Mouse (Mus musculus) spleen, embryonic (tissue): Measurements from ENCODE around the gene Gm17657.
"Not testable (repeated sequence)": the region's sequence is repeated elsewhere in the genome, so short reads cannot be mapped to it uniquely, and the experiment has no call there.

Experiments
- CTCF ChIA-PET: fragments of 350-600 bp; sonication (Branson Sonifier 250); formaldehyde crosslinking; loops from one replicate; lab custom pipeline; 2022; lab: Charles Lee

Gene Gm17657

DNA sequence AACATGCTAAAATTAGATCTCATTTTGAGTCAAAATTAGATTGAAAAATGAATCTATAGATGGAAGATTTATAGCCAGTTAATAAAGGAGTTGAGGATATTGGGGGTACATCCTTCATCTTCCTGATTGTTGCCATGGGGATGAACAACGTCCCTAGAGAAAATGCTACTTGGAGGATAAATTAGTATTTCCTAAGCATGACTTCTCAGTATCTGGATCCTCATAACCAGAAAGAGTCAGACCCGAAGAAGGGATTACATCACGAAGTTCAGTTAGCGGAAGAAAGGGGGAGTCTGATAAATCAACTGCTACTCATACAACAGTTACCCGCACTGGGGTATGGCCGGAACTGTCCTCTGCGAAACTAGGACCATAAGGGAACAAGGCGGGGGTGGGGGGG lies 444 bp downstream of the Gm17657 start:
- CTCF ChIA-PET, result no interaction called here

DNA sequence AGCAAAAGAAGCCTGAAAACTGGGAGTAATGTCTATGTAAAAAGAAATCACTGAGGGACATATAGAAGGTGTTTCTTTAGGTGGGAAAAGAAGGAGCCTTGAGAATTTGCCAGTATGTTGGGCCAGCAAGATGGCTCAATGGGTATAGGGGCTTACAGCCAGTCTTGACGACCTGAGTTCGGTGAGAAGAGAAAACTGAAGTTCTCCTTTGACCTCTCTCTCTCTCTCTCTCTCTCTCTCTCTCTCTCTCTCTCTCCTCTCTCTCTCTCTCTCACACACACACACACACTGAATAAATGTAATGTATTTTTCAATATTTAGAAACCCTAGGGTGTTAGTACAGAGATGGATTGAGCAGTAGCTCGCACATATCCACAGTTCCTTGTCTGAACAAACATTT lies 944 bp downstream of the Gm17657 start:
- CTCF ChIA-PET, result no interaction called here

DNA sequence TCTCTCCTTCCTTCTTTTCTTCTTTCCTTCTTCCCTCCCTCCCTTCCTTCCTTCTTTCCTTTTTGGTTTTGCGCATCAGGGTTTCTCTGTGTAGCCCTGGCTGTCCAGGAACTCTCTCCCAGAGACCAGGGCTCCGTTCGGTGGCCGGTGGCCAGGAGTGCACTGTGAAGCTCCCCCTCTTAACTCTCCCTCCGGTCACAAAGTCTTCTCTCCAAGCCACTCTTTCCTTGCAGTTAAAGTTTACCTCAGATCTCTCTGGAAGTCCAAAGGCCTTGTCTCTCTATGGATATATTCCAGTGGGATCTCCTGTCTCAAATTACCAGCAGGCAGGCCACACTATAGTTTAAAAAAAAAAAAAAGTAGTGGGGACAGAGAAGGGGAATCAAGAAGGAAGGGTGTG lies 4.2 kb downstream of the Gm17657 start:
- CTCF ChIA-PET, result no interaction called here

DNA sequence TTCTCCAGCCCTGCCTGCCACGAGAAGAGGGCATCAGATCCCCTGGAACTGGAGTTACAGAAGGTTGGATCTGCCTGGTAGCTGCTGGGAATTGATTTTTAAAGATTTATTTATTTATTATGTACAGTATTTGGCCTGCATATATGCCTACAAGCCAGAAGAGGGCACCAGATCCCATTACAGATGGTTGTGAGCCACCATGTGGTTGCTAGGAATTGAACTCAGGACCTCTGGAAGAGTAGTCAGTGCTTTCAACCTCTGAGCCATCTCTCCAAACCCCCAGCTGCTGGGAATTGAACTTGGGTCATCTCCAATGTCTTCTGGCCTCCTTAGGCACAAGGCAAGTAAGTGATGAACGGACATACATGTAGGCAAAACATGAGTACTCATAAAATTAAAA lies 5.4 kb downstream of the Gm17657 start:
- CTCF ChIA-PET, result interaction anchor here (0.6 kb wide), 1 partner anchor 37 kb away, joined by 3 read pairs; no protein-coding TSS in a partner anchor

DNA sequence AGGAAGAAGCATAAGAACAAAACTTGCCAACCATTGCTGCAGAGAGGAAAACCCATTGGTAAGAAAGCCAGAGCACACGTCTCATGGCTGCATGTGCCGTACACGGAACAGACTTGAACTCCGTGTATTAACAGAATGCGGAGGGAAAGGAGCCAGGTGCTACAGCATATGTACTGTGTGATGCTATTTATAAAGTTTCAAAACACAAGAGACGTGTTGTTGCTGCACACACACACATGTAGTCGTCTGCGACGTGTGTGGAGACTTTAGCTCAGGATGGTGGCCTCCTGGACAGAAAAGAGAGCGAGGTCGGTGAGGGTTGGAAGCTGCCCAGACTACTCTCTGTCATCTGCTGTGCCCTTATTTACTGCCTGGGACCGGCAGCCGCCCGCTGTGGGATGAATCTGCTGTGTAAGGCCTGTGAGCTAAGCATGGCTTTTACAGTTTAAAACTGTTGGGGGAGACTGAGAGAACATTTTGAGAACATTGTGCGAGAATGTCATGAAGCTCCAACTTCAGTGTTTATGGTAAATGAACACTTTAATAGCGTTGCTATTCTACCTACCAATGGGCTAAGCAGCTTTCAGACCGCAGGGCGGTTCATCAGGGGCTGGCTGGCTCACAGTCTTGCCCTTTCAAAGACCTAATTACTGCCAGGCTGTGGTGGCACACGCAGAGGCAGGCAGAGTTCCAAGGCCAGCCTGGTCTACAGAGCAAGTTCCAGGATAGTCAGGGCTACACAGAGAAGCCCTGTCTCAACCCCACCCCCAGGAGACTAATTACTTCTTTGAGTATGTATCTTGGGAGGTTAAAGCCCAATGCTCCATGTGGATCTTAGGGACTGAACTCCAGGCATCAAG lies 6.4 kb downstream of the Gm17657 start:
- CTCF ChIA-PET, result no interaction called here

DNA sequence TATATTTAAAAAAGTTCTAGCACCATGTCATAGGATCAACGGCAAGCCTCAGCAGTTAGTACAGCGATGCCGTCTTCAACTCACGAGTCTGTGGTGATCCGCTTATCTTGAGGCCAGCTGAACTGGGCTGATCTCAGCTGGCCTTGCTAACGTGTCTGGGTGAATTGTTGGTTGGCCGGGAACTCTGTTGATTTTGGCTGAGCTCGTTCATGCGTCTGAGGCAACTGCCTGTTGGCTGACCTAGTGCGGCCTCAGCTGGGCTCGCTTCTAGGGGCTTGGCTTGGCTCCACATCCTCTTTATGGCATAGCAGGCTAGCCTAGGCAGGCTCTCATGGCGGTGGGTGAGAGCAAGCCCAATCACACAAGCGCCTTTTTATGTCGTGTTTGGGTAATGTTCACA lies 8.0 kb downstream of the Gm17657 start:
- CTCF ChIA-PET, result no interaction called here

DNA sequence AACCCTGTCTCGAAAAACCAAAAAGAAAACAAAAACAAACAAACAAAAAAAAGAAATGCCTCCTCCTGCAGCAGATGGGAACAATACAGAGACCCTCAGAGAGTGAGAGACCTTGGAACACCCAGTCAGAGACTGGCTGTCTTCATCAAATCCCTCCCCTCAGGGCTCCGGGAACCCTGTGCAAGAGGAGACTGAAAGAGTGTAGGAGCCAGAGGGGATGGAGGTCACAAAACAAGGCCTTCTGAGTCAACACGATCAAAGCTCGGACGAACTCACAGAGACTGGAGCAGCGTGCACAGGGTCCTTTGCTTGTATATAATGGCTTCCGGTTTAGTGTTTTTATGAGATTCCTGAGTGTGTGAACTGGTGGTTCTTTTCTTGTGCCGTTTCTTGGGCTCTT lies 9.0 kb downstream of the Gm17657 start:
- CTCF ChIA-PET, result no interaction called here

DNA sequence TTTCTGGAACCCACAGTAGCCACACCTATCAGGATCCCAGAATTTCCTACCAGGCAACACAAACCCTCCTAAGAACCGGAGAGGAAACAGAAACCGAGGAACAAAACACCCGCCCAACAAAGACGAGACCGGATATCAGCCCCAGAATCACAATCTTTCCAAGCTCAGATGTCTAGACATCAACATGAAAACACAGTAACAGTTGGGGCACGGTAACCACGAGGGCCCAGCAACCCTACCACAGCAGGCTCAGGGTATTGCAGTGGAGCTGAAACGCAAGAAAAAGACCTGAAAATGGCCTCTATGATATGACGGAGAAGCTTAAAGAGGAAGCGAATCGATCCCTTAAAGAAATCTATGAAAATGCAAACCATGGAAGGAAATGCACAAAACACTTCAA lies 15.6 kb downstream of the Gm17657 start:
- CTCF ChIA-PET, result no interaction called here

DNA sequence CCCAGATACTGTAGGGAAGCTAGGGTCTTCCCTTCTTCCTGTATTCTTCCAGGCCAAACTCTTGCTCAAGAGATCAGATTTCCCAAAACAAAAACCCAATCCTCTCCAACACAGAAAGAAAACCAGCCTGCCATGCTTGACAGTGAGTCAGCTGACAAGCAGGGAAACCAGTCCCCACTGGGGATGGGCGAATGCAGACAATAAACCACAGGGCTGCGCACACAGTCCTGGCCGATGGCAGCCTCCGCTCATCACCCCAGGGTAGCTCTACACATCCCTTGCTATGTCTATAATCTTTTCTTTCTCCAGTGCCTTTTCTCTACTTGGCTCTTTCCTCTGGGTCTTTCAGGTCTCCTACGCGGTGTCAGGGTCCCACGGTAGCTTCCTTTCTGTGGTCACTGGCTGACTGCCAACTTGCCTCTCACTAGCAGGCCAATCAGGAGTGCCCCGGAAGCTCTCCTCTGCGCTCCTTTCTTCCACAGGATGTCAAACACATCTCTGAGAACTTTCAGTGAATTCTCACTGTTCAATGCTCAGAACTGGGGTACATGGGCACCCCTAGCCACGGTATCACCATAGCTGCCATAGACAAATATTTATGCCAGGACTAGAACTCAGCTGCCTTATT lies 17.6 kb downstream of the Gm17657 start:
- CTCF ChIA-PET, result interaction anchor here (0.6 kb wide), 1 partner anchor 48 kb away, joined by 5 read pairs; no protein-coding TSS in a partner anchor

DNA sequence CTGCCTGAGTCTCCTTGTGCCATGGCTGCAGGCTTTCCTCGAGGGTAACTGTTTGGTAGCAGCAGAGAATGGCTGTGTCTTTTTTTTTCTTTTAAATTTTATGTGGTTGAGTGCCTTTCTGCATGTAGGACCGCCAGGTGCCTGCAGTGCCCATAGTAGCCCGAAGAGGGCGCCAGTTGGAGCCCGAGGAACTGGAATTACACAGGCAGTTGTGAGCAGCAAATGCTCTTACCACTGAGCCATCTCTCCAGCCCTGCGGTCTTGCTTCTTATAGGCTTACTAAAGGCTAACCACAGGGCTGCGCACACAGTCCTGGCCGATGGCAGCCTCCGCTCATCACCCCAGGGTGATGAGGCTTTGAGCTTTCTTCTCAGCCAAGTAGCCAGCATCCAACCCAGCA lies 18.2 kb downstream of the Gm17657 start:
- CTCF ChIA-PET, result interaction anchor here (0.6 kb wide), 1 partner anchor 48 kb away, joined by 5 read pairs; no protein-coding TSS in a partner anchor

DNA sequence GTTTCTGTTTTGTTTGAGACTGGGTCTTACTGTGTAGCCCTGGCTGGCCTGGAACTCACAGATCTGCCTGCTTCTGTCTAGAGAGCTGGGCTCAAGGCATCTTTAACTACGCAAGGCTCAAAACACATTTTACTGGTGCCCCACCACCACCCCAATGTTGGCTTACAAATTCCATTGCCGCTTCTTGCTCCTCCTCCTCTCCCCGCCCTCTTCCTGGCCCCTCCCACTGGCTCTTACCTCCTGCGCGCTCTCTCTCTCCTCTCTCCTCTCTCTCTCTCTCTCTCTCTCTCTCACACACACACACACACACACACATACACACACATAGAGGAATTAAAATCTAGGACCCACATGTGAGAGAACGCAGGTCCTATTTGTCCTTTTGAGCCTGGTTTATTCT lies 18.9 kb downstream of the Gm17657 start:
- CTCF ChIA-PET, result no interaction called here

DNA sequence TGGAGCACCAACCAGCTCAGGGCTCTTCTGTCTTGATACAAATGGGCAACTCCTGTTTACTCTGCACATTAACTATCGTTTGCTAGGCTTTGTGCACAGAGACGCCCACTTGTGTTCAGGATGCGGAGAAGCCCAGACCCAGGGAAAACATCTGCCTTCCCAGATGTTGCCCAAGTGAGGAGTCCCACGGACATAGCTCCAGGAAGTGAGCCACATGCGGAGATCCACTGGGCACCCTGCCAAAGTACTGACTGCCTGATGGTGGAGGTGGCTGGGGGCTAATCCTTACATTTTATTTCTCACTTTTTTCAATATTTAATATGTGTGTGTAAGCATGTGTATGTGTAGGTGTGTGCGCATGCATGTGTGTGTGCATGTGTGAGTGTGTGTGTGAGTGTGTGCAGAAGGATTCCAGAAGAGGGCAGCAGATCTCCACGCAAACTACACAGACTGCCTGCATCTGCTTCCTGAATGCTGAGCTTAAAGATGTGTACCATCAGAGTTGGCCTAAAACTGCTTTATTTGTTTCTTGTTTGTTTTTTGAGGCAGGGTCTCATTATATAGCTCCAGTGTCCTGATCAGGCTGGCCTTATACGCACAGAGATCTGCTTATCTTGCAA lies 20.8 kb downstream of the Gm17657 start:
- CTCF ChIA-PET, result interaction anchor here (0.5 kb wide), 1 partner anchor 1546 kb away, joined by 5 read pairs; no protein-coding TSS in a partner anchor

DNA sequence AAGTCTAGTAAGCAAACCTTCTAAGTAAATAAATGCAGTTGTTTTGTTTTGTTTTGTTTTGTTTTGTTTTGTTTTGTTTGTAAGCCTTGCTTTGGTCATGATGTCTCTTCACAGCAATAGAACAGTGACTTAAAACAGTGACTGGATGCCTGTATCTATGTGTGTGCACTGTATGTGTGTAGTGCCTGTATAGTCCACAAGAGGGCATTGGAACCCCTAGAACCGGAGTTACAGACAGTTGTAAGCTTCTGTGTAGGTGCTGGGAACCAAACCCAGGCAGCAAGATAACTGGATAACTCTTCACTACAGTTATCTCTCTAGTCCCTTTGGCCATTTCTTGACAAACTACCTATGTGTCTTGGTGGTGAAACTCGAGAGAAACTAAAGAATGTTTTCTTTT lies 23.8 kb downstream of the Gm17657 start:
- CTCF ChIA-PET, result interaction anchor here (0.7 kb wide), 1 partner anchor 584 kb away, joined by 3 read pairs; no protein-coding TSS in a partner anchor

DNA sequence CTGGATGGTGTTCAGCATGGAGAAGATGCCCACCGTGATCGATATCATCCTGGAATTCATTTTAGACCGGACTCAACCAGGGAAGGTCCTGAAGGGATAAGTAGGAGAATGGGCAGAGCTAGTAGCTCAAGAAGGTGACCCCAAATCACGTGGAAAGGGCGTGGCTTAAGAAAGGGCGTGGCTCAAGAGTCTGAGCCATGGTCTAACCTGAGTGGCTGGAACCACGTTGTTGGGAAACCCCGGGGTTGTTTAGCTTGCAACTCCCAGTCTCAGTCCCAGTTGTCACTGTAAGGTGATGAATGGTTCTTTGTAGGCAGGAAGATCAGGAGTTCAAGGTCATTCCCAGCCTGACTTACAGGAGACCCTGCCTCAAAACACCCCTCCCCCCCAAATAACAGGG lies 29.7 kb downstream of the Gm17657 start:
- CTCF ChIA-PET, result interaction anchor here (0.6 kb wide), 1 partner anchor 257 kb away, joined by 3 read pairs; no protein-coding TSS in a partner anchor

DNA sequence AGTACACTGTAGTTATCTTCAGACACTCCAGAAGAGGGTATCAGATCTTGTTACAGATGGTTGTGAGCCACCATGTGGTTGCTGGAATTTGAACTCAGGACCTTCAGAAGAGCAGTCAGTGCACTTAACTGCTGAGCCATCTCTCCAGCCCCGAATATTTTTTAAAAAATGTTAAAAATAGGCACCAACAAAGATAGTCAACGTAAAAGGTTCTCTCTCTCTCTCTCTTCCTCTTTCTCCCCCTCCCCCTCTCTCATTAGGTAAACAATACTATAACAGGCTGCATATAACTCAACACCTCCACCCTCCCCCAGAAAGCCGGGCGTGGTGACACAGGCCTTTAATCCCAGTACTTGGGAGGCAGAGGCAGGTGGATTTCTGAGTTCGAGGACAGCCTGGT lies 30.8 kb downstream of the Gm17657 start:
- CTCF ChIA-PET, result not testable (repeated sequence)

DNA sequence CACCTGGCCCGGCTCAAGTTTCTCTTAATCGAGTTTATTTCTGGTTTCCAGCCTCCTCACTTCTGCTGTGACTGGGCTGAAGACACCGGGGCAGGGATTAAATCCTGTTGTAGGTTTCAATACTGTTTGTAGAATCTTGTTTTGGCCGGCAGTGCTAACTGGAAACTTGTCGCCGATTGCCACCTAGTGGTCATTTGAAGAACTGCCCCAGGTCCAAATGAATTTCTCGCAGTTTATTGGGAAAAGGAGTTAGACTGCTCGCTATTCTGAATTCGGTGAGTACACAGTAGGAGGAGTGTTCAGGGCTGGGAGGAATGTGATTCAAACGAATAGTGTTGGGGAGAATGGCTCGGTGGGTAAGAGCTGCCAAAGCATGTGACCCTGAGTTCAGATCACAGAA lies 35.0 kb downstream of the Gm17657 start:
- CTCF ChIA-PET, result interaction anchor here (0.6 to 2.2 kb wide), 5 partner anchors 118 to 480 kb away, joined by 3 to 8 read pairs (median 4); no protein-coding TSS in a partner anchor

DNA sequence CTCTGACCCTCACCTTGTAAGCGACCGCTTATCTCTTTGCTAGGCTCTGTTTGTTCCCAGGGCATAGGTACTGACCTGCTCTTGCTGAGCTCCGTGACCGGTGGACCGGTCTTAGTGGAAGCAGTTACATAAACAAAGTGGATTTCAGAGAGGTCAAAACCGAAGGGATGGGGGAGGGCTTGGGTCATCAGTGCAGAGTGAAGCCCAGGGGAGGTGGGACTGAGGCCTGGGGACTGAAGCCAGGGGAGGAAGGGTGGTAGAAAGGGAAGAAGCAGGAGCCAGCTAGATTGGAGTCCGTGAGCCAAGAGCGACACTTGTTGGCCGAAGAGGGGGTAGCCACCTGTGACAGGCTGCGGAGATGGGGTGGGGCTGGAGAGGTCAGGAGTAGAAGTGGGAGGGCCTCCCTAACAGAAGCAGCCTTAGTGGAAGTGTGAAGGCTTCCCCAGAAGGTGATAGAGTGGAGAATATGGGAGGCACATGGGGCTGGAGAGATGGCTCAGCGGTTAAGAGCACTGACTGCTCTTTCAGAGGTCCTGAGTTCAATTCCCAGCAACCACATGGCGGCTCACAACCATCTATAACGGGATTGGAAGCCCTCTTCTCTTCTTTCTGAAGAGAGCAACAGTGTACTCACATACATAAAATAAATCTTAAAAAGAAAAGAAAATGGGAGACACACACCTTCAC lies 36.3 kb downstream of the Gm17657 start:
- CTCF ChIA-PET, result interaction anchor here (2.2 kb wide), 1 partner anchor 117 kb away, joined by 8 read pairs; no protein-coding TSS in a partner anchor

DNA sequence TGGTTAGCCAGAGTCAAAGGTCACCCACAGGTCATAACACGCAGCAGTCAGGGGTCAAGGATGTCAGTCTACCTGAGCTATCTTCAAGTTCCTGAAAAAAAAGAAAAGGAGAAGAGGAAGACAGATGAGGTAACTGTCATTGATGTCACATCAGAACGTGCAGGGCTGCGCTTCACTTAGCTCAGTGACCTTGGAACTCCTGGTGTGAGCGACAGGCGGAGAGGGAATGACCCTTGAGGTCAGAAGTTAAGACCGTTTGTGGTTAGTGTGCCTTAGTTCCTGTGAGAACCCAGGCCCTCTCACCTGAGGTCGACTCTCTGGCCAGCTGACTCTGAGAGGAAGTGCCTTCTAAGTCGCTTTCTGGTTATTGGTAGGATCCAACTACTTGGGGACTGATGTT lies 38.7 kb downstream of the Gm17657 start:
- CTCF ChIA-PET, result interaction anchor here (0.9 to 2.0 kb wide), 2 partner anchors 118 to 140 kb away, joined by 4 to 5 read pairs; no protein-coding TSS in a partner anchor

DNA sequence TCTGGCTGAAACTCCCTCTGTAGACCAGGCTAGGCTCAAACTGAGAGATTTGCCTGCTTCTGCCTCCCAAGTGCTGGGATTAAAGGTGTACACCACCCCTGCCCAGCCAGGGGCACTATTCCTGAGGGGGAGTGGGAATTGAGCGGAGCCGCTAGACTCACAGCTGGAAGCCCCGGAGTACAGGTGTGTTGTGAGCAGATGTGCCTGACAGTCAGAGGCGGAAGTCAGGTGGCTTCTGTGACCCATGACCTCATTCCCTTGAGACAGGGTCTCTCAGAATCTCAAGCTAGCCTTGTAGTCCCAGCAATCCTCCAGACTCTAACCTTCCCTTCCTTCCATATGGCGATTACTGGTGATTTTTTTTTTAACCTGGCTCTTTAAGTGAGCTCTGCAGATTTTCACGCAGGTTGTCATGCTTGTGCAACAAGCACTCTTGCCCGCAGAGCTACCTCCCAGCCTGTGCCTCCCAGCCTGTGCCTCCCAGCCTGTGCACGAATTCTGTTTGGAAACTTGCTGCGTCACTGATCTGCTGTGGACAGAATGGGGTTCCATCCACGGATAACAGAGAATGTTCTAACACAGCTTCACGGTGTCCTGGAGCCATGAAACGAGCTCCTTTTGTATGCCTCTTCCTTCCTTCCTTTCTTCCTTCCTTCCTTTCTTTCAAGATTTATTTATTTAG lies 40.4 kb downstream of the Gm17657 start:
- CTCF ChIA-PET, result no interaction called here

DNA sequence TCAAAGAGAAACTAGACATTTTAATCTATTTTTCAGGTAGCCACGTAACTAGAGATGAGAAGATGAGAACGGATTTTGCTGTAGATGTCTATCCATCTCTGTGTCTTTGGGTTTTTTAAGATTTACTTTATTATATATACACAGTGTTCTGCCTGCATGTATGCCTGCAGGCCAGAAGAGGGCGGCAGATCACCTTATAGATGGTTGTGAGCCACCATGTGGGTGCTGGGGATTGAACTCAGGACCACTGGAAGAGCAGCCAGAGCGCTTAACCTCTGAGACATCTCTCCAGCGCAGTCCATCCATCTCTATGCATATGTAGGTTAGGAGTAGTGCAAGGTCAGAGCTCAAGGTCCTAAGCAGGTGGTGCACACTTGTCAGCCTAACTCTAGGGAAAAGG lies 45.7 kb downstream of the Gm17657 start:
- CTCF ChIA-PET, result interaction anchor here (0.6 kb wide), 1 partner anchor 124 kb away, joined by 3 read pairs; no protein-coding TSS in a partner anchor
